Mouse (Mus musculus): ENCODE measurements around the gene Nrde2.

DNA sequence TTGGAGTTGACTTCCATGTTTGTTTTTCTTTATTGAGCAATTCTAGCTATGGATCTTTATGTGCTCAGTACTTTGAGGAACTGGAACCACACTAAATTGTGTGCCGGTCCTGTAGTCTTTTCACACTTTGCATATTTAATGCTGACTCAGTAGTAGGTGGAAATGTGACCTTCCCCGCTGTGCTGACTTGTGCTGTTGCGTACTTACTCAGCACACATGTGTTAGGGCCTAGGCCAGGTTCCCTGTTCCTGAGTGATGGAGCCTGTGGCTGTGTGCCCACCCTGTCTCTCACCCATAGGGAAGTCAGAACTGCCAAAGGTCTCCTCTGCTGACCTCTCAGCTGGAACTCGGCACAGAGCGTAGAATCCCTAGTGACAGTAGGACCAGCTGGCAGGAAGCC, 43.5 kb downstream of the Nrde2 start:
- TF ChIP-seq GATA1 (IDR thresholded peaks at IDR 0.05; ENCODE audit: borderline replicate concordance, low read length): no peak
- TF ChIP-seq FLI1 (IDR thresholded peaks at IDR 0.05; ENCODE audit: low read length): no peak

Data from megakaryocyte, embryonic 14.5 days (primary cell).